Mouse (Mus musculus) heart, adult 2 months (tissue): Measurements from ENCODE around the gene Alyref. TPM values are rescaled to one million over a fixed set of nuclear protein-coding genes. Genes with fewer than 3 reads are reported as not detected.

ENCODE experiments used
- DNase-seq, 2 experiments: peaks; one replicate each; pipeline ENCODE4 v3.0.0; 2021
- H3K27ac ChIP-seq: fragments of 200-600 bp; 2 replicates; pipeline ENCODE4 v1.8.1; 2022
- H3K27me3 ChIP-seq: fragments of 200-500 bp; 2 replicates; pipeline ENCODE4 v1.6.1; 2012; ENCODE audit warnings: mild to moderate bottlenecking, low read length, inconsistent platforms, mixed read lengths; ENCODE audit not compliant: control insufficient read depth, insufficient read depth
- H3K36me3 ChIP-seq: fragments of 200-500 bp; 2 replicates; pipeline ENCODE4 v1.6.1; 2012; ENCODE audit warnings: low read length, inconsistent platforms; ENCODE audit not compliant: control insufficient read depth, insufficient read depth
- H3K4me1 ChIP-seq: fragments of 200-500 bp; 2 replicates; pipeline ENCODE4 v1.6.1; 2011; ENCODE audit warnings: low read length; ENCODE audit not compliant: control insufficient read depth, insufficient read depth
- H3K4me3 ChIP-seq: fragments of 200-600 bp; 2 replicates; pipeline ENCODE4 v1.8.1; 2022
- H3K79me2 ChIP-seq: fragments of 200-500 bp; replicated peaks from 2 replicates; pipeline ENCODE4 v1.6.1; 2012; ENCODE audit warnings: mild to moderate bottlenecking, inconsistent platforms, low read length, moderate library complexity, mixed read lengths; ENCODE audit not compliant: control insufficient read depth, insufficient read depth
- H3K9ac ChIP-seq: fragments of 200-500 bp; 2 replicates; pipeline ENCODE4 v1.6.1; 2012; ENCODE audit warnings: low read depth, mild to moderate bottlenecking, control low read depth, inconsistent platforms, low read length, mixed read lengths
- CTCF ChIP-seq: fragments of 200-600 bp; IDR thresholded peaks from 2 replicates; pipeline ENCODE4 v1.8.1; 2022; ENCODE audit warnings: antibody characterized with exemption, mild to moderate bottlenecking, moderate library complexity
- EP300 ChIP-seq: fragments of 200-500 bp; IDR thresholded peaks from 2 replicates; pipeline ENCODE4 v1.6.1; 2011; ENCODE audit warnings: low read depth, low read length, control low read depth; ENCODE audit not compliant: insufficient read depth
- POLR2A ChIP-seq: fragments of 200-500 bp; IDR thresholded peaks from 2 replicates; pipeline ENCODE4 v1.6.1; 2011; ENCODE audit warnings: mild to moderate bottlenecking, low read depth, low read length, control low read depth; ENCODE audit not compliant: insufficient read depth
- WGBS: fragments of 180-500 bp; shearing (Covaris S2); methylation state at CpG from one replicate; pipeline ENCODE4 v1.1.7; 2018; 5-methylcytosine and 5-hydroxymethylcytosine counted together
- intact Hi-C: fragments of 180-260 bp; cut with DNase I; formaldehyde crosslinking; loops from one replicate; pipeline ENCODE4 v1.15.1; 2025
- polyA plus RNA-seq: library from polyadenylated mRNA; depleted of rRNA; stranded (reverse); fragments of >200 nt; gene quantifications from 2 replicates; pipeline ENCODE4 v1.2.3, GENCODE M21; 2012
- total RNA-seq, 2 experiments: library from RNA; stranded (reverse); gene quantifications; 2 replicates each; pipeline ENCODE4 v1.2.3; 2021

Alyref gene
- total and polyA plus RNA-seq, 3 experiments = 13.6 to 52.0 (median 48.7) TPM

- Histone ChIP-seq H3K9ac (no peak overlapping the region), H3K27ac (no peak overlapping the region)
- intact Hi-C loops = no loop called here
These were observed 23.1 kb downstream of the Alyref start for GRCm38 (mm10) chr11:120575046-120575445.

GRCm38 (mm10) chr11:120574278-120574600, 23.9 kb downstream of the Alyref start:
- WGBS = 10% methylated on average over 5 of the region's 5 CpGs
- TF ChIP-seq POLR2A = no peak
- TF ChIP-seq EP300 = no peak
- no peak for TF ChIP-seq CTCF
- DNase-seq = no peak
- peaks cover 1% of the 10 kb centered on the region; the same call in 1 of the 2 replicates for H3K79me2 ChIP-seq
- intact Hi-C loops = no loop called here
- 0 out of 2 replicates have a peak overlapping the region, but pooled peaks have one; percentile 19 for H3K9ac ChIP-seq
- H3K4me3 ChIP-seq = peak overlapping the region; percentile 85; the same call in 1 of the 2 replicates
- no peaks in the 10 kb centered on the region; the same call in 1 of the 2 replicates for H3K36me3 ChIP-seq
- peak overlapping the region; percentile 98 for H3K27ac ChIP-seq
- no peaks in the 10 kb centered on the region for H3K27me3 ChIP-seq
- H3K4me1 ChIP-seq = peaks cover 6% of the 10 kb centered on the region

More at GRCm38 (mm10) chr11:120575046-120575445, 23.1 kb downstream of the Alyref start:
- Histone ChIP-seq H3K4me3 (no peak overlapping the region), H3K27me3 (no peaks in the 10 kb centered on the region), H3K79me2 (peaks cover 1% of the 10 kb centered on the region; the same call in 1 of the 2 replicates), H3K36me3 (peaks cover 6% of the 10 kb centered on the region), H3K4me1 (peaks cover 9% of the 10 kb centered on the region)
- TF ChIP-seq CTCF (no peak), EP300 (no peak), POLR2A (no peak)
- 82% methylated on average over 2 of the region's 2 CpGs for WGBS
- no peak for DNase-seq

GRCm38 (mm10) chr11:120573585-120574277, 24.4 kb downstream of the Alyref start:
- Histone ChIP-seq H3K4me1 (peaks cover 6% of the 10 kb centered on the region), H3K79me2 (peaks cover 1% of the 10 kb centered on the region; the same call in 1 of the 2 replicates), H3K4me3 (peak overlapping the region; percentile 85), H3K27me3 (no peaks in the 10 kb centered on the region), H3K27ac (peak overlapping the region; percentile 98), H3K36me3 (no peaks in the 10 kb centered on the region; the same call in 1 of the 2 replicates), H3K9ac (peak overlapping the region; percentile 81)
- intact Hi-C loops = loop anchor here (1.0 kb wide), 1 partner anchor 8 kb away; the partner anchor contains the start of gene Arhgdia
- 1% methylated on average over 23 of the region's 23 CpGs for WGBS
- TF ChIP-seq CTCF = no peak
- TF ChIP-seq EP300 = no peak; the same call in 1 of the 2 replicates
- TF ChIP-seq POLR2A = no peak
- DNase-seq = no peak

GRCm38 (mm10) chr11:120572752-120573584, 25.2 kb downstream of the Alyref start, which contains the start of gene P4hb:
P4hb (minus strand) TSS chr11:120573253.
- TF ChIP-seq POLR2A (peak; percentile 97), EP300 (peak; percentile 60; the same call in 1 of the 2 replicates), CTCF (no peak)
- Histone ChIP-seq H3K36me3 (no peaks in the 10 kb centered on the region; the same call in 1 of the 2 replicates), H3K9ac (peak within 1 kb of the TSS; percentile 90), H3K79me2 (peaks cover 1% of the 10 kb centered on the region; the same call in 1 of the 2 replicates), H3K27ac (peak within 1 kb of the TSS; percentile 98), H3K27me3 (no peaks in the 10 kb centered on the region), H3K4me3 (peak within 1 kb of the TSS; percentile 85), H3K4me1 (peaks cover 6% of the 10 kb centered on the region)
- intact Hi-C loops = loop anchor here (1.0 kb wide), 1 partner anchor 8 kb away; the partner anchor contains the start of gene Arhgdia
- WGBS = under 1% methylated on average over 92 of the region's 94 CpGs
- peak; percentile 99 to 100 for DNase-seq

GRCm38 (mm10) chr11:120572417-120572751, 25.8 kb downstream of the Alyref start:
- H3K27me3 ChIP-seq = no peaks in the 10 kb centered on the region
- intact Hi-C loops = no loop called here
- H3K4me3 ChIP-seq = peak overlapping the region; percentile 80
- no peaks in the 10 kb centered on the region; the same call in 1 of the 2 replicates for H3K36me3 ChIP-seq
- H3K27ac ChIP-seq = peak overlapping the region; percentile 98
- under 1% methylated on average over 24 of the region's 24 CpGs for WGBS
- H3K9ac ChIP-seq = peak overlapping the region; percentile 90
- peaks cover 6% of the 10 kb centered on the region for H3K4me1 ChIP-seq
- TF ChIP-seq POLR2A = no peak
- no peak for TF ChIP-seq EP300
- no peak for TF ChIP-seq CTCF
- H3K79me2 ChIP-seq = peaks cover 1% of the 10 kb centered on the region
- DNase-seq = no peak
